Mouse (Mus musculus) c-Kit-positive CD71-positive TER-119-negative erythroid progenitor cells, embryonic 14.5 days (primary cell): ENCODE results near the gene Ncoa4.

Experiments
- DNase-seq: peaks from one replicate; pipeline ENCODE4 v3.0.0-alpha.2; 2013; ENCODE audit warnings: low read depth

Ncoa4 gene

GRCm38 (mm10) chr14:32201354-32201753, 41.7 kb downstream of the Ncoa4 start:
- no peak for DNase-seq

GRCm38 (mm10) chr14:32201791-32202451, 42.3 kb downstream of the Ncoa4 start, which contains the start of the genes Timm23 and Parg:
Gene Timm23, minus strand, starts transcription at chr14:32201898.
Gene Parg, plus strand, starts transcription at chr14:32201949.
- peak; percentile 80 for DNase-seq

- DNase-seq, result no peak
Measured at GRCm38 (mm10) chr14:32226601-32227000, 66.9 kb downstream of the Ncoa4 start.

- DNase-seq, result peak; percentile 65
Measured at GRCm38 (mm10) chr14:32228996-32229395, 69.3 kb downstream of the Ncoa4 start.
